ENCODE assay signal across 9 mouse cellular contexts in the genomic region with DNA sequence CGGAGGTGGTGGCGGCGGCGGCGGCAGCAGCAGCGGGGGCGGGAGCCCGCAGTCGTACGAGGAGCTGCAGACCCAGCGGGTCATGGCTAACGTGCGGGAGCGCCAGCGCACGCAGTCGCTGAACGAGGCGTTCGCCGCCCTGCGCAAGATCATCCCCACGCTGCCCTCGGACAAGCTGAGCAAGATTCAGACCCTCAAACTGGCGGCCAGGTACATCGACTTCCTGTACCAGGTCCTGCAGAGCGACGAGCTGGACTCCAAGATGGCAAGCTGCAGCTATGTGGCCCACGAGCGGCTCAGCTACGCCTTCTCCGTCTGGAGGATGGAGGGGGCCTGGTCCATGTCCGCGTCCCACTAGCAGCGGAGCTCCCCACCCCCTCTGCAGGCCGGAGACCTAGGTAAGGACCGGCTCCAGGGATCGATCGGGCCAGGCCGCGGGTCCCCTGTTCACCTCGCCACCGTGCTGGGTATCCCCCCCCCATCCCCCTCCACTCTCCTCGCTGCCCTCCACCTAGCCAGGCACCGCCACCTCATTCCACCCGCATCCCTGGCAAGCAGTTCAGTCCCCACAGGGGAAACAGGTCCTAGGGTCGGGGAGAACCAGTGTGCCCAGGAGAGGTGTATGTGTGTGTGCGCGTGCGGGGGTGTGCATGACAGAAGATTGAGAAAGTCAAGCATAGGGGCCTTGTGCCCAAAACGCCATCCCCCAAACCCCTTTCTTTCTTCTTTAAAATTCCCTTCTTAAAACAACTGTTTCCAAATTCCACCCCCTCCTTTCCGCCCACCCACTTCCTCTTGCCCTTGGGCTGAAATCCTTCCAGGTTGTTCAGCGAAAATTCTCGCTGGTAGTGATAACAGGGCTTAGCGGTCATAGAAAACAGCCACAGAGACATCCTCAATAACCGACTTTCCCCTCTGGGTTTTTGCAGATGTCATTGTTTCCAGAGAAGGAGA. TPM values are rescaled to one million over a fixed set of nuclear protein-coding genes. Genes with fewer than 3 reads are reported as not detected.
DNase-seq lines count a peak whose midpoint lies in the region; ATAC-seq and TF ChIP-seq lines count a peak whose summit lies in the region.
"Had no signal": no experiment of that assay in that cellular context is flagged by ENCODE, and none has a peak within 500 bp of the region (broad histone marks: within the 10 kb centered on the region; RNA-seq: fewer than 3 reads in every experiment).

No protein-coding gene starts in this region.

- H3K4me1 ChIP-seq in thymus, adult 2 months (replicated peaks; ENCODE audit: control insufficient read depth, insufficient read depth, low read length): peaks cover 9% of the 10 kb centered on the region; the same call in 1 of the 2 replicates
- peaks cover 25% of the 10 kb centered on the region for H3K4me1 ChIP-seq in heart, embryonic 10.5 days
- peaks cover 28% of the 10 kb centered on the region for H3K4me1 ChIP-seq in limb, embryonic 12.5 days (replicated peaks)
- H3K4me1 ChIP-seq in neural tube, embryonic 15.5 days: peaks cover 26% of the 10 kb centered on the region

- H3K9me3 ChIP-seq in heart, embryonic 10.5 days: no peaks in the 10 kb centered on the region
- H3K9me3 ChIP-seq in limb, embryonic 12.5 days: no peaks in the 10 kb centered on the region
- no peaks in the 10 kb centered on the region for H3K9me3 ChIP-seq in neural tube, embryonic 15.5 days (replicated peaks)

- H3K27ac ChIP-seq in thymus, adult 2 months (ENCODE audit: control insufficient read depth, insufficient read depth, low read length): no peak overlapping the region
- H3K27ac ChIP-seq in heart, embryonic 10.5 days: peak overlapping the region; percentile 93
- H3K27ac ChIP-seq in limb, embryonic 12.5 days: peak overlapping the region; percentile 99
- no peak overlapping the region; the same call in 1 of the 2 replicates for H3K27ac ChIP-seq in neural tube, embryonic 15.5 days (replicated peaks)

- peak; percentile 40 to 53 for DNase-seq in cerebellum, postnatal 10 days
- no peak for DNase-seq in cerebellum, adult 9-11 months
- no peak for DNase-seq in thymus, adult 2 months
- no peak for DNase-seq in thymus, postnatal 14 days
- DNase-seq in heart, embryonic 10.5 days (ENCODE audit: low spot score): peak; percentile 79

- peaks cover 24% of the 10 kb centered on the region for H3K27me3 ChIP-seq in thymus, adult 2 months (ENCODE audit: control insufficient read depth, insufficient read depth, low read length)
- peaks cover 92% of the 10 kb centered on the region for H3K27me3 ChIP-seq in heart, embryonic 10.5 days (ENCODE audit: insufficient read depth, poor library complexity, severe bottlenecking)
- peaks cover 15% of the 10 kb centered on the region; the same call in 1 of the 2 replicates for H3K27me3 ChIP-seq in limb, embryonic 12.5 days
- peaks cover 89% of the 10 kb centered on the region for H3K27me3 ChIP-seq in neural tube, embryonic 15.5 days (replicated peaks)

- peak overlapping the region; percentile 73 for H3K4me2 ChIP-seq in limb, embryonic 12.5 days
- peak overlapping the region; percentile 81 for H3K4me2 ChIP-seq in neural tube, embryonic 15.5 days

- peak overlapping the region; percentile 100 for H3K9ac ChIP-seq in limb, embryonic 12.5 days (replicated peaks)
- peak overlapping the region; percentile 52 for H3K9ac ChIP-seq in neural tube, embryonic 15.5 days (replicated peaks)

- no peak for TF ChIP-seq POLR2A in thymus, adult 2 months (IDR thresholded peaks at IDR 0.05; ENCODE audit: control insufficient read depth, extremely low read depth, insufficient read depth, low read length, poor library complexity)

- 5% methylated on average over 56 of the region's 56 CpGs for WGBS in thymus, adult 2 months
- WGBS in heart, embryonic 10.5 days: under 1% methylated on average over 55 of the region's 56 CpGs
- 0% methylated on average over 51 of the region's 56 CpGs for WGBS in limb, embryonic 12.5 days
- WGBS in neural tube, embryonic 15.5 days: under 1% methylated on average over 50 of the region's 56 CpGs

- no peaks in the 10 kb centered on the region for H3K36me3 ChIP-seq in thymus, adult 2 months (ENCODE audit: control insufficient read depth, insufficient read depth, low read length)
- no peaks in the 10 kb centered on the region for H3K36me3 ChIP-seq in heart, embryonic 10.5 days
- no peaks in the 10 kb centered on the region for H3K36me3 ChIP-seq in limb, embryonic 12.5 days
- no peaks in the 10 kb centered on the region for H3K36me3 ChIP-seq in neural tube, embryonic 15.5 days

- peak overlapping the region; percentile 28; the same call in 1 of the 2 replicates for H3K4me3 ChIP-seq in thymus, adult 2 months (ENCODE audit: control insufficient read depth, insufficient read depth, low read length)
- peak overlapping the region; percentile 83 for H3K4me3 ChIP-seq in heart, embryonic 10.5 days
- H3K4me3 ChIP-seq in limb, embryonic 12.5 days (replicated peaks): peak overlapping the region; percentile 97
- H3K4me3 ChIP-seq in neural tube, embryonic 15.5 days (replicated peaks): peak overlapping the region; percentile 50

- no peak for TF ChIP-seq CTCF in thymus, adult 2 months (IDR thresholded peaks at IDR 0.05; ENCODE audit: borderline replicate concordance, control insufficient read depth, extremely low read depth, insufficient read depth, low read length, poor library complexity)

- ATAC-seq in limb, embryonic 12.5 days (ENCODE audit: insufficient number of reproducible peaks, insufficient read depth, low FRiP score, low TSS enrichment, low read depth): no peak
- ATAC-seq in neural tube, embryonic 15.5 days (ENCODE audit: low FRiP score): peak; percentile 30
- ATAC-seq in erythroblast, adult 5-6 weeks (replicated peaks; ENCODE audit: low FRiP score, poor library complexity, severe bottlenecking): no peak

RNA-seq across cellular contexts. Expression of gene Twist1, which starts 1.0 kb away (rescaled TPM):
- 2.7 and 3.3 TPM in 2 replicates for polyA plus RNA-seq in thymus, adult 2 months (2012; rRNA removed)
- polyA plus RNA-seq in heart, embryonic 10.5 days (2016; fragmentation: Nextera tagmentation; extraction: Ambion mirVana): 7.5 and 17.4 TPM in 2 replicates
- 64.0 and 64.8 TPM in 2 replicates for polyA plus RNA-seq in limb, embryonic 12.5 days (2016; fragmentation: Nextera tagmentation; extraction: Ambion mirVana)
- polyA plus RNA-seq in neural tube, embryonic 15.5 days (2015; fragmentation: Nextera tagmentation; extraction: Ambion mirVana): 1.3 and 1.7 TPM in 2 replicates
- total RNA-seq in erythroblast, adult 5-6 weeks (2015; ENCODE audit: low replicate concordance): not detected in 2 replicates
- not detected in 2 replicates for total RNA-seq in erythroblast, adult 5-6 weeks (2017; ENCODE audit: low replicate concordance)

RNA-seq across cellular contexts. Expression of gene Ferd3l, which starts 30.3 kb away (rescaled TPM):
- polyA plus RNA-seq in thymus, adult 2 months (2012; rRNA removed): not detected in 2 replicates
- polyA plus RNA-seq in heart, embryonic 10.5 days (2016; fragmentation: Nextera tagmentation; extraction: Ambion mirVana): not detected in 2 replicates
- not detected in 2 replicates for polyA plus RNA-seq in limb, embryonic 12.5 days (2016; fragmentation: Nextera tagmentation; extraction: Ambion mirVana)
- polyA plus RNA-seq in neural tube, embryonic 15.5 days (2015; fragmentation: Nextera tagmentation; extraction: Ambion mirVana): 0.64 and 0.77 TPM in 2 replicates
- total RNA-seq in erythroblast, adult 5-6 weeks (2015; ENCODE audit: low replicate concordance): not detected in 2 replicates
- total RNA-seq in erythroblast, adult 5-6 weeks (2017; ENCODE audit: low replicate concordance): not detected in 2 replicates
- total RNA-seq: layer of hippocampus, postnatal 10 days had no signal

Comparison
In these comparisons a context has a peak if more than half of its experiments do, and no peak if none do; other contexts are left out.
1. DNase-seq: peak in cerebellum, postnatal 10 days (2 of 2) and heart, embryonic 10.5 days (single experiment); none in cerebellum, adult 9-11 months (single experiment), thymus, adult 2 months (single experiment) and thymus, postnatal 14 days (single experiment).
2. H3K27ac ChIP-seq: peak in heart, embryonic 10.5 days (single experiment) and limb, embryonic 12.5 days (single experiment); none in thymus, adult 2 months (single experiment) and neural tube, embryonic 15.5 days (single experiment).
3. H3K4me3 ChIP-seq: peak in every context shown above with its lines; median percentile 97 in limb, embryonic 12.5 days; 83 in heart, embryonic 10.5 days; 50 in neural tube, embryonic 15.5 days; 28 in thymus, adult 2 months.